Mouse (Mus musculus) limb, embryonic 11.5 days (tissue): ENCODE data around the gene Gm10518. TPM values are rescaled to one million over a fixed set of nuclear protein-coding genes. Genes with fewer than 3 reads are reported as not detected.
A peak's percentile ranks its signal among the peaks of the same experiment; 100 is the strongest.

ENCODE experiments used
- ATAC-seq: fragments of 200-750 bp; cut with Nextera tagmentation; 2 replicates; pipeline ENCODE4 v1.8.0; 2017; ENCODE audit warnings: low read depth; ENCODE audit not compliant: insufficient number of reproducible peaks, low FRiP score, low TSS enrichment
- DNase-seq: peaks from one replicate; pipeline ENCODE4 v3.0.0-alpha.2; 2015; ENCODE audit warnings: low spot score
- H3K27ac ChIP-seq: fragments of 300-500 bp; sonication (generic); replicated peaks from 2 replicates; pipeline ENCODE4 v1.5.1; 2014; ENCODE audit warnings: low read depth, mild to moderate bottlenecking, low read length
- H3K27me3 ChIP-seq: fragments of 300-500 bp; sonication (generic); 2 replicates; pipeline ENCODE4 v1.6.1; 2014; ENCODE audit warnings: mild to moderate bottlenecking, low read length, mixed read lengths; ENCODE audit not compliant: control insufficient read depth, insufficient read depth
- H3K36me3 ChIP-seq: fragments of 300-500 bp; sonication (generic); 2 replicates; pipeline ENCODE4 v1.6.1; 2014; ENCODE audit warnings: mild to moderate bottlenecking, low read length, moderate library complexity, mixed read lengths; ENCODE audit not compliant: control insufficient read depth, insufficient read depth
- H3K4me1 ChIP-seq: fragments of 300-500 bp; sonication (generic); 2 replicates; pipeline ENCODE4 v1.6.1; 2014; ENCODE audit warnings: low read length, mixed read lengths; ENCODE audit not compliant: control insufficient read depth, insufficient read depth
- H3K4me2 ChIP-seq: fragments of 300-500 bp; sonication (generic); 2 replicates; pipeline ENCODE4 v1.6.1; 2014; ENCODE audit warnings: low read depth, mild to moderate bottlenecking, moderate library complexity; ENCODE audit not compliant: severe bottlenecking
- H3K4me3 ChIP-seq: fragments of 300-500 bp; sonication (generic); 2 replicates; pipeline ENCODE4 v1.5.1; 2014; ENCODE audit warnings: low read depth, low read length
- H3K9ac ChIP-seq: fragments of 300-500 bp; sonication (generic); 2 replicates; pipeline ENCODE4 v1.6.1; 2014; ENCODE audit warnings: mild to moderate bottlenecking, low read length
- H3K9me3 ChIP-seq: fragments of 300-500 bp; sonication (generic); 2 replicates; pipeline ENCODE4 v1.6.1; 2016; ENCODE audit warnings: low read length; ENCODE audit not compliant: control insufficient read depth
- whole genome bisulfite sequencing: fragments of 180-500 bp; shearing (Covaris S2); extraction: QIAGEN DNeasy Blood & Tissue Kit; methylation state at CpG from one replicate; pipeline ENCODE4 v1.1.7; 2014; 5-methylcytosine and 5-hydroxymethylcytosine counted together
- polyA plus RNA-seq: library from polyadenylated mRNA; unstranded; fragments of >200 nt; fragmentation: Nextera tagmentation; extraction: Ambion mirVana; gene quantifications from 2 replicates; pipeline ENCODE4 v1.2.1, GENCODE M21; 2014

Gene Gm10518
- polyA plus RNA-seq, 1 experiment from 2014 or later = 0.23 TPM

DNA sequence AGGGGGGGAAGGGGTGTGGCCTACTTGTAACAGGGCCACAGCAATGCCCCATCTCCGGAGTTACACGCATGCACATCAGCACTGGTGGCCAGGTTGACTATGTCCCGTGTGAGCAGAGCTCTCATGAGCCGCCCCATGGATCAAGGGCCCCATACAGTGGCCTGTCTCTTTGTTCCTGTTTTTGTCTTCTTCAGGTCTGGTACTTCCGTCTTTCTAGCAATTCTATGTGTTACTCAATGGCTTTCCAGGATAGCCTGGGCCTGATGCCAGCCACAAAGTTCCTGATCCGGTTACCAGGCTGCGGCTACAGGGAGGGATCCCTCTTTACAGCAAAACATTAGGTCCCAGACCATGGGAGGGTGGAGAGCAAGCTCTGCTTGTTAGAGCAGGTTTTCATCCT, 39.4 kb downstream of the Gm10518 start:
- Histone ChIP-seq H3K9me3 (no peaks in the 10 kb centered on the region), H3K27me3 (no peaks in the 10 kb centered on the region), H3K4me3 (no peak overlapping the region), H3K4me1 (no peaks in the 10 kb centered on the region), H3K27ac (no peak overlapping the region), H3K4me2 (no peak overlapping the region), H3K36me3 (no peaks in the 10 kb centered on the region), H3K9ac (no peak overlapping the region)
- no peak for ATAC-seq
- DNase-seq = no peak
- 91% methylated on average over 7 of the region's 7 CpGs for WGBS

GRCm38 (mm10) chr1:179843981-179844380, 40.8 kb downstream of the Gm10518 start:
- Histone ChIP-seq H3K36me3 (no peaks in the 10 kb centered on the region), H3K9ac (no peak overlapping the region), H3K27me3 (no peaks in the 10 kb centered on the region), H3K4me3 (no peak overlapping the region), H3K9me3 (no peaks in the 10 kb centered on the region), H3K27ac (no peak overlapping the region), H3K4me1 (no peaks in the 10 kb centered on the region), H3K4me2 (no peak overlapping the region)
- ATAC-seq = no peak
- DNase-seq = no peak
- 77% methylated on average over 3 of the region's 3 CpGs for WGBS

- Histone ChIP-seq H3K4me1 (no peaks in the 10 kb centered on the region), H3K27ac (no peak overlapping the region), H3K9me3 (no peaks in the 10 kb centered on the region), H3K27me3 (no peaks in the 10 kb centered on the region), H3K4me3 (no peak overlapping the region), H3K36me3 (no peaks in the 10 kb centered on the region), H3K4me2 (no peak overlapping the region), H3K9ac (no peak overlapping the region)
- 25% methylated on average over 5 of the region's 5 CpGs for WGBS
- DNase-seq (peak; percentile 70), ATAC-seq (peak; percentile 37)
Measured at GRCm38 (mm10) chr1:179844894-179845293, 41.7 kb downstream of the Gm10518 start.

- Histone ChIP-seq H3K36me3 (no peaks in the 10 kb centered on the region), H3K4me3 (no peak overlapping the region), H3K9me3 (no peaks in the 10 kb centered on the region), H3K4me1 (no peaks in the 10 kb centered on the region), H3K4me2 (no peak overlapping the region), H3K9ac (no peak overlapping the region), H3K27me3 (no peaks in the 10 kb centered on the region), H3K27ac (no peak overlapping the region)
- WGBS = 85% methylated on average over 16 of the region's 16 CpGs
- no peak for ATAC-seq
- DNase-seq = no peak
Measured at GRCm38 (mm10) chr1:179845832-179846499, 42.8 kb downstream of the Gm10518 start.

- no peaks in the 10 kb centered on the region for H3K9me3 ChIP-seq
- DNase-seq (no peak), ATAC-seq (no peak)
- no peak overlapping the region for H3K4me3 ChIP-seq
- WGBS = 55% methylated on average over 7 of the region's 7 CpGs
- H3K4me1 ChIP-seq = no peaks in the 10 kb centered on the region
- no peak overlapping the region for H3K4me2 ChIP-seq
- H3K36me3 ChIP-seq = no peaks in the 10 kb centered on the region
- no peak overlapping the region for H3K27ac ChIP-seq
- no peak overlapping the region for H3K9ac ChIP-seq
- no peaks in the 10 kb centered on the region for H3K27me3 ChIP-seq
Measured at GRCm38 (mm10) chr1:179847173-179847572, 44.0 kb downstream of the Gm10518 start.

- 4% methylated on average over 20 of the region's 20 CpGs for WGBS
- no peaks in the 10 kb centered on the region for H3K27me3 ChIP-seq
- no peaks in the 10 kb centered on the region for H3K36me3 ChIP-seq
- peak overlapping the region; percentile 24 for H3K4me3 ChIP-seq
- DNase-seq (peak; percentile 96), ATAC-seq (peak; percentile 75; the same call in 1 of the 2 replicates)
- peak overlapping the region; percentile 59 for H3K4me2 ChIP-seq
- peak overlapping the region; percentile 63 for H3K9ac ChIP-seq
- no peaks in the 10 kb centered on the region for H3K9me3 ChIP-seq
- no peak overlapping the region for H3K27ac ChIP-seq
- no peaks in the 10 kb centered on the region for H3K4me1 ChIP-seq
Measured at GRCm38 (mm10) chr1:179847759-179848389, 44.7 kb downstream of the Gm10518 start.

- Histone ChIP-seq H3K9ac (no peak overlapping the region), H3K27me3 (no peaks in the 10 kb centered on the region), H3K4me1 (0 out of 2 replicates have a peak, but pooled peaks cover 2% of the 10 kb centered on the region), H3K27ac (no peak overlapping the region), H3K36me3 (no peaks in the 10 kb centered on the region), H3K4me3 (no peak overlapping the region), H3K9me3 (no peaks in the 10 kb centered on the region), H3K4me2 (no peak overlapping the region)
- ATAC-seq = no peak
- DNase-seq = peak; percentile 46
- 41% methylated on average over 4 of the region's 4 CpGs for WGBS
Measured at GRCm38 (mm10) chr1:179853421-179853820, 50.2 kb downstream of the Gm10518 start.
